Mouse (Mus musculus) embryonic facial prominence, embryonic 14.5 days (tissue): ENCODE measurements around the gene Dapk2. TPM values are rescaled to one million over a fixed set of nuclear protein-coding genes. Genes with fewer than 3 reads are reported as not detected.

Source experiments
- ATAC-seq: fragments of 200-750 bp; cut with Nextera tagmentation; 2 replicates; pipeline ENCODE4 v1.8.0; 2017; ENCODE audit warnings: low read depth, moderate number of reproducible peaks, moderate TSS enrichment
- DNase-seq: peaks from one replicate; pipeline ENCODE4 v3.0.0-alpha.2; 2015; ENCODE audit warnings: low spot score
- H3K27ac ChIP-seq: fragments of 300-500 bp; sonication (generic); replicated peaks from 2 replicates; pipeline ENCODE4 v1.5.1; 2014; ENCODE audit warnings: low read depth, mild to moderate bottlenecking, low read length, moderate library complexity
- H3K27me3 ChIP-seq: fragments of 300-500 bp; sonication (generic); replicated peaks from 2 replicates; pipeline ENCODE4 v1.6.1; 2014; ENCODE audit warnings: low read length; ENCODE audit not compliant: control insufficient read depth, insufficient read depth
- H3K36me3 ChIP-seq: fragments of 300-500 bp; sonication (generic); 2 replicates; pipeline ENCODE4 v1.6.1; 2014; ENCODE audit warnings: low read length, mixed read lengths; ENCODE audit not compliant: control insufficient read depth, insufficient read depth
- H3K4me1 ChIP-seq: fragments of 300-500 bp; sonication (generic); 2 replicates; pipeline ENCODE4 v1.6.1; 2014; ENCODE audit warnings: antibody characterized with exemption, low read length; ENCODE audit not compliant: control insufficient read depth, insufficient read depth
- H3K4me2 ChIP-seq: fragments of 300-500 bp; sonication (generic); 2 replicates; pipeline ENCODE4 v1.6.1; 2014; ENCODE audit warnings: low read depth, mild to moderate bottlenecking, low read length, moderate library complexity, mixed read lengths
- H3K4me3 ChIP-seq: fragments of 300-500 bp; sonication (generic); 2 replicates; pipeline ENCODE4 v1.5.1; 2014; ENCODE audit warnings: low read depth, mild to moderate bottlenecking, low read length
- H3K9ac ChIP-seq: fragments of 300-500 bp; sonication (generic); 2 replicates; pipeline ENCODE4 v1.6.1; 2014; ENCODE audit warnings: low read depth, mild to moderate bottlenecking, low read length, moderate library complexity, mixed read lengths
- H3K9me3 ChIP-seq: fragments of 300-500 bp; sonication (generic); 2 replicates; pipeline ENCODE4 v1.6.1; 2016; ENCODE audit warnings: low read length; ENCODE audit not compliant: control insufficient read depth
- WGBS: fragments of 180-500 bp; shearing (Covaris S2); extraction: QIAGEN DNeasy Blood & Tissue Kit; methylation state at CpG from one replicate; pipeline ENCODE4 v1.1.7; 2014; 5-methylcytosine and 5-hydroxymethylcytosine counted together
- polyA plus RNA-seq: library from polyadenylated mRNA; unstranded; fragments of >200 nt; fragmentation: Nextera tagmentation; extraction: Ambion mirVana; gene quantifications from 2 replicates; pipeline ENCODE4 v1.2.1, GENCODE M21; 2014

The Dapk2 gene
- polyA plus RNA-seq, 1 experiment from 2014 or later = 14.3 TPM

DNA sequence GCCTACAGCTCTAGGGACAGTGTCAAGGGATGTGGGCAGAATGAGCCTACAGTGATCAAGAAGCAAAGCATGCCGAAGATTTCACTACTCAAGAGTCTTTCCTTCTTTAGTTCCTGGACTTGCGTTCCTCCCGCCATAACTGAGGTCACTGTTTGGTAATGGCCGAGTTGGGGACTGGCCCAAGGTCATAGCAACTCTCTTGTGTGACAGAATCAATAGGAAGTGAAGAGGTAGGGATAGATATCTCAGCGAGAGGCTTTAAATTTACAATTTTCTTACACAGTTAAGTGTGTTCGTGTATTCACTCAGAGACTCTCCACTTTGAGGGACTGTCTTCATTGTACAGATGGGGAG, 30.9 kb upstream of the Dapk2 start:
- no peak for DNase-seq
- H3K9me3 ChIP-seq = no peaks in the 10 kb centered on the region
- H3K27me3 ChIP-seq = no peaks in the 10 kb centered on the region
- peak overlapping the region; percentile 69 for H3K4me3 ChIP-seq
- H3K4me2 ChIP-seq = peak overlapping the region; percentile 83
- 41% methylated on average over 6 of the region's 6 CpGs for WGBS
- H3K4me1 ChIP-seq = peaks cover 25% of the 10 kb centered on the region
- 0 out of 2 replicates have a peak, but pooled peaks cover 10% of the 10 kb centered on the region for H3K36me3 ChIP-seq
- H3K9ac ChIP-seq = peak overlapping the region; percentile 80
- peak overlapping the region; percentile 84 for H3K27ac ChIP-seq
- no peak for ATAC-seq

DNA sequence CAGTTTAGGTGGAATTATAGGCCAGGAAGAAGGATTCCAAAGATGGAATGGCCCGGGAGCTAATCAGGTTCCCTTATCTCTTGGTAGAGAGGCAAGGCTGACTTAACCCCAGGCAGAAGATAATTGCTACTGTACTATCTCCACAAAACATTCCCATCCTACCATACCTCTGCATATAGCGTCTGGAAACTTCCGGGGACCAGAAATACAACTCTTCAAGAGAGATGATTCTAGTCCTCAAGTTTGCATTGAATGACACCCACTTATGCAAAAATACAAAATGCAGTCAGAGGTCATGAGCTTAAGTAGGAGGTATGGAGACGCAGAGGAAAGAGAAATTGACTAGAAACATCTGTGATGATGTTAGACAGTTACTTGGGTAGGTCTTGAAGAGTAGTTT, 30.1 kb upstream of the Dapk2 start:
- DNase-seq = no peak
- Histone ChIP-seq H3K27me3 (no peaks in the 10 kb centered on the region), H3K4me2 (peak overlapping the region; percentile 83), H3K9me3 (no peaks in the 10 kb centered on the region), H3K36me3 (peaks cover 13% of the 10 kb centered on the region; the same call in 1 of the 2 replicates), H3K9ac (no peak overlapping the region), H3K27ac (no peak overlapping the region), H3K4me1 (peaks cover 21% of the 10 kb centered on the region), H3K4me3 (0 out of 2 replicates have a peak overlapping the region, but pooled peaks have one; percentile 69)
- 95% methylated on average over 4 of the region's 4 CpGs for WGBS
- no peak for ATAC-seq

DNA sequence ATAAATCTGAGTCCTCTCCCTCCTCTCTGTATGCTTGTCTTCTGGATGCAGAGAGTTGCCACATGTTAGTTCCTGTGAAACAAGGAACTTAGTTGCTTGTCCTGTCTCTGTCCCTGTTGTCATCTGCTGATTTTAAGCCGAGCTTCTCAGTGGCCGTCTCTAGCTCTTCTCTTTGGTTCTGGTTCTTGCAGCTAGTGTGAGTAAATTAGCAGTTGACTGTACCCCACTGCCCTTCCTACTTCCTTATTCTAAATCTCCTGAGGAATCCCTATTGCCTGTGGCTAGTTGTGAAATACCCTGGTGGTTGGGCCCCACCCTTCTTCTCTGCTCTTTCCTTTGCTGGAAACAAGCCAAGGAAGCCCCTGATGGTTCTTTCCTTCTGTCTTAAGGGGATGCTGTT, 26.6 kb upstream of the Dapk2 start:
- H3K9me3 ChIP-seq = no peaks in the 10 kb centered on the region
- ATAC-seq (no peak), DNase-seq (peak; percentile 6)
- peaks cover 49% of the 10 kb centered on the region for H3K36me3 ChIP-seq
- peaks cover 9% of the 10 kb centered on the region for H3K4me1 ChIP-seq
- H3K27me3 ChIP-seq = no peaks in the 10 kb centered on the region
- H3K27ac ChIP-seq = no peak overlapping the region
- 81% methylated on average over 2 of the region's 2 CpGs for WGBS
- H3K4me3 ChIP-seq = no peak overlapping the region
- H3K4me2 ChIP-seq = no peak overlapping the region
- H3K9ac ChIP-seq = no peak overlapping the region

DNA sequence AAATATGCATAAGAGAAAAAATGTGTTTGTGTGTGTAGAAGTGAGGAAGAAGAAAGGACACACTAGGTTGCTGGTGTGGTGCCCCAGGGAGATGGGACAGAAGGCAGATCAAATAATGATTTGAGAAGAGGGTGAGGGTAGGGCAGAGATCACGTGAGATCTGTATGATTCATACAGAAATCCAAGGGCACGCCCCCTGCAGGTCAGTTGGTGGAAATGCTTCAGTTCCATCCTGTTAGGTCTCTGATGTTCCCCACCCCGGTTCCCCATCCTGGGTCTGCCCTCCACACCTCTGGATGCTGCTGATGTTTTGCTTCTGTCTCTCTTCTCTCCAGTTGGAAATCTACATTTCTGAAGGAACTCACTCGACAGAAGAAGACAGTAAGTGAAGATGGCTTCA, 22.1 kb upstream of the Dapk2 start:
- WGBS = 46% methylated on average over 4 of the region's 4 CpGs
- H3K4me1 ChIP-seq = no peaks in the 10 kb centered on the region
- H3K9me3 ChIP-seq = no peaks in the 10 kb centered on the region
- ATAC-seq (no peak), DNase-seq (no peak)
- H3K27me3 ChIP-seq = no peaks in the 10 kb centered on the region
- H3K36me3 ChIP-seq = peaks cover 77% of the 10 kb centered on the region
- H3K4me2 ChIP-seq = no peak overlapping the region
- H3K4me3 ChIP-seq = no peak overlapping the region
- H3K9ac ChIP-seq = no peak overlapping the region
- no peak overlapping the region for H3K27ac ChIP-seq

DNA sequence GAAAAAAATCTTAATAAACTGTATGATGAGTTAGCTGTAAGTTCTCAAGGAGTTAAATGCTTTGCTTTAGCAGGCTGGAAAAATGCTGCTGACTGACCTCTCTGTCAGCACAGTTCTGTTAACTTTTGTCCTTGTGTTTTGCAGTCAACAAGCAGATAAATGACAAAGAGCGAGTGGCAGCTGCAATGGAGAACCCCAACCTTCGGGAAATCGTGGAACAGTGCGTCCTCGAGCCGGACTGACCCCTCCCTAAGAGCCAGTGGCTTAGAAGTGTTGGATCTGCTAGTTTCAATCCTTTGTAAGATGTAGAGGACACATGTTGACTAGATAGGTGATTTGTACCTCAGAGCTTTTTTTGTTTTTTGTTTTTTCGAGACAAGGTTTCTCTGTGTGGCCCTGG, 19.8 kb upstream of the Dapk2 start:
- Histone ChIP-seq H3K4me2 (no peak overlapping the region), H3K4me3 (no peak overlapping the region), H3K36me3 (peaks cover 71% of the 10 kb centered on the region), H3K27ac (no peak overlapping the region), H3K9ac (no peak overlapping the region), H3K9me3 (no peaks in the 10 kb centered on the region), H3K4me1 (no peaks in the 10 kb centered on the region), H3K27me3 (no peaks in the 10 kb centered on the region)
- no peak for ATAC-seq
- 93% methylated on average over 7 of the region's 7 CpGs for WGBS
- no peak for DNase-seq

DNA sequence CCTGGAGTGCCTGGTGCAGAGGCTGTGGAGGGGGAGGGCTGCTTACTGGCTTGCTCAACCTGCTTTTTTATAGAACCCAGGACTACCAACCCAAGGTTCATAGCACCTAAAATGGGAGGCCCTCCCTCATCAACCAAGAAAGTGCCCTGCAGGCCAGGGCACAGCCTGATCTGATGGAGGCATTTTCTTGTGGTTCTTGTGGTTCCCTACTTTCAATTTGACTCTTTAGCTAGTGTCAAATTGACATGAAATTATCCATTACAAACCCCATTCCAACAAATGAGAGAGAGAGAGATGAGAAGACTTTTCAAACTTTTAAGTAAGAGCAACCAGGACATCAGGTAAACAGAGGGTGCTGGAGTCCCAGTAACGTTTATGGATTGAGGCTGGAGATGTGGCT, 15.8 kb upstream of the Dapk2 start:
- Histone ChIP-seq H3K9ac (no peak overlapping the region), H3K4me1 (no peaks in the 10 kb centered on the region), H3K27ac (no peak overlapping the region), H3K36me3 (peaks cover 31% of the 10 kb centered on the region), H3K4me3 (no peak overlapping the region), H3K27me3 (no peaks in the 10 kb centered on the region), H3K4me2 (no peak overlapping the region), H3K9me3 (no peaks in the 10 kb centered on the region)
- DNase-seq (no peak), ATAC-seq (no peak)
- WGBS = 78% methylated on average over 1 of the region's 1 CpGs

DNA sequence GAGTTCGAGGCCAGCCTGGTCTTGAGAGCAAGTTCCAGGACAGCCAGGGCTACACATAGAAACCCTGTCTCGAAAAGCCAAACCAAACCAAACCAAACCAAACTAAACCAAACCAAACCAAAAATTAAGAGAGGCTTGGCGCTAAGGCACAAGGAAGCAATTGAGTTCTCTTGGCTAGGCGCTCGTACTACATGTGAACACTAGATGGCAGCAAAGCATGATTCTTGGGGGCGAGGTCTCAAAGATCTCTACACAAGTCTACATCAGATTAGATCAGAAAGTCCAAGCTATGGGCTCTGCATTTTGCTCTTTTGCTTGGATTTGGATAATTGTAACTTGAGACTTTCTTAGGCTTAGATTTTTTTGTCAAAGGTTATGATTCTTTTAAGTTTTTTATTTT, 13.8 kb upstream of the Dapk2 start:
- ATAC-seq (peak; percentile 55; the same call in 1 of the 2 replicates), DNase-seq (peak; percentile 84)
- Histone ChIP-seq H3K36me3 (peaks cover 14% of the 10 kb centered on the region), H3K9me3 (no peaks in the 10 kb centered on the region), H3K4me1 (no peaks in the 10 kb centered on the region), H3K4me3 (no peak overlapping the region), H3K27me3 (no peaks in the 10 kb centered on the region), H3K4me2 (no peak overlapping the region), H3K9ac (no peak overlapping the region), H3K27ac (no peak overlapping the region)
- WGBS = 6% methylated on average over 6 of the region's 6 CpGs

DNA sequence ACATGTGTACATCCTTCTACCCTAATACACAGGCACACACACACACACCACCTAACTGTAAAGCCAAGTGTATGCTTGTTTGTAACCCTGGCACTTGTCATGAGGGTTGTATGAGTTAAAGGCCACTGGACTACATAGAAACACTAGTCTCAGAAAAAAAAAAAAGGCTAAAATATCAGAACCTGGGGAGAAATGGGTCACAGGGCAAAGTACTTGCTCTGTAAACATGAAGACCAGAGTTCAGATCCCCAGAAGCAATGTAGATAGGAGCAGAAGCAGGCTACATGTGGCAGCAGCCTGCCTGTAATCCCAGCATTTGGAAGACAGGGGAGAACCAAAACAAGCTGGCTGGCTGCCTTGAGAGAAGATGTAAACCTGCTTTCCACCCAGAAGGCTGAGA, 11.9 kb upstream of the Dapk2 start:
- Histone ChIP-seq H3K4me1 (no peaks in the 10 kb centered on the region), H3K9ac (no peak overlapping the region)
- no peak for ATAC-seq

DNA sequence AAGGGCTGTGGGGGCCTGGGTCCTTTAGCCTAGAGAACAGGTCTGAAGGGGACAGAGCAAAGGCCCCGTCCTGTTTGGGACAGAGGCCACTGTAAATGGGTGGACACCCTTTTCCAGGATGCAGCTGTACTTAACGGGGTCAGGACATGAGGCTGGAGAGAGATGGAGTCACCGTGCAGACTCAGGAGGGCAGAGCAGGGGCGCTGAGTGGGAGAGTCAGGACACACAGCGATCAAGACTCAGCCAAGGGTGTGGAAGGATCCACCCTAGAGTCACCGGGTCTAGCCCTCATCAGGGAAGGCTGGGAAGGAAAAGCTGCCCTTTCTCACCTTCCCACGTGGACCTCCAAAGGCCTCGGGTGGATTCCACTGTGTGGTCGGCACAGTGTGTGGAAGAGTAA, 6.0 kb upstream of the Dapk2 start:
- no peak overlapping the region for H3K4me3 ChIP-seq
- ATAC-seq (no peak), DNase-seq (no peak)
- no peak overlapping the region for H3K9ac ChIP-seq
- no peaks in the 10 kb centered on the region for H3K4me1 ChIP-seq
- H3K9me3 ChIP-seq = no peaks in the 10 kb centered on the region
- no peaks in the 10 kb centered on the region for H3K36me3 ChIP-seq
- no peak overlapping the region for H3K27ac ChIP-seq
- WGBS = 63% methylated on average over 9 of the region's 9 CpGs
- no peak overlapping the region for H3K4me2 ChIP-seq
- peaks cover 3% of the 10 kb centered on the region; the same call in 1 of the 2 replicates for H3K27me3 ChIP-seq

More for the DNA sequence above, 11.9 kb upstream of the Dapk2 start:
- no peaks in the 10 kb centered on the region for H3K27me3 ChIP-seq
- DNase-seq = no peak
- no peak overlapping the region for H3K4me2 ChIP-seq
- H3K36me3 ChIP-seq = no peaks in the 10 kb centered on the region
- H3K9me3 ChIP-seq = no peaks in the 10 kb centered on the region
- H3K27ac ChIP-seq = no peak overlapping the region
- no peak overlapping the region for H3K4me3 ChIP-seq
